Mouse (Mus musculus): ENCODE results near the gene Parp9. TPM values are rescaled to one million over a fixed set of nuclear protein-coding genes. Genes with fewer than 3 reads are reported as not detected.
"Not testable (repeated sequence)": the region's sequence is repeated elsewhere in the genome, so short reads cannot be mapped to it uniquely, and the experiment has no call there.

The Parp9 gene
- polyA plus RNA-seq, 1 experiment from 2014 or later, result 1.8 TPM

- H3K27me3 ChIP-seq (ENCODE audit: control insufficient read depth, insufficient read depth, low read length), result peaks cover 2% of the 10 kb centered on the region
- no peak overlapping the region for H3K4me3 ChIP-seq (ENCODE audit: low read depth, low read length)
- H3K27ac ChIP-seq (ENCODE audit: low read depth, low read length), result no peak overlapping the region
- no peaks in the 10 kb centered on the region for H3K9me3 ChIP-seq (ENCODE audit: control insufficient read depth, low read length)
- DNase-seq (ENCODE audit: low spot score, missing footprints) (peak; percentile 100), ATAC-seq (ENCODE audit: low FRiP score) (peak; percentile 74)
- no peak overlapping the region for H3K4me2 ChIP-seq
- H3K4me1 ChIP-seq (ENCODE audit: control insufficient read depth, insufficient read depth, low read length), result no peaks in the 10 kb centered on the region
- H3K9ac ChIP-seq (ENCODE audit: low read length), result no peak overlapping the region
- 52% methylated on average over 19 of the region's 19 CpGs for WGBS
- H3K36me3 ChIP-seq (ENCODE audit: control insufficient read depth, insufficient read depth, low read length), result no peaks in the 10 kb centered on the region
Observed at GRCm38 (mm10) chr16:35981363-35981821, 43.1 kb downstream of the Parp9 start.

- no peaks in the 10 kb centered on the region for H3K4me1 ChIP-seq (ENCODE audit: control insufficient read depth, insufficient read depth, low read length)
- H3K4me3 ChIP-seq (ENCODE audit: low read depth, low read length), result peak overlapping the region; percentile 92
- H3K4me2 ChIP-seq, result peak overlapping the region; percentile 68
- H3K27ac ChIP-seq (ENCODE audit: low read depth, low read length), result no peak overlapping the region
- DNase-seq (ENCODE audit: low spot score, missing footprints) (peak; percentile 90), ATAC-seq (ENCODE audit: low FRiP score) (peak; percentile 7; the same call in 1 of the 2 replicates)
- 6% methylated on average over 15 of the region's 15 CpGs for WGBS
- peak overlapping the region; percentile 94 for H3K9ac ChIP-seq (ENCODE audit: low read length)
- no peaks in the 10 kb centered on the region for H3K9me3 ChIP-seq (ENCODE audit: control insufficient read depth, low read length)
- peaks cover 2% of the 10 kb centered on the region for H3K27me3 ChIP-seq (ENCODE audit: control insufficient read depth, insufficient read depth, low read length)
- H3K36me3 ChIP-seq (ENCODE audit: control insufficient read depth, insufficient read depth, low read length), result no peaks in the 10 kb centered on the region
Observed at GRCm38 (mm10) chr16:35982506-35982901, 44.2 kb downstream of the Parp9 start.

GRCm38 (mm10) chr16:35982902-35983516 lies 44.7 kb downstream of the Parp9 start:
- ATAC-seq (ENCODE audit: low FRiP score), result peak; percentile 94
- H3K9ac ChIP-seq (ENCODE audit: low read length), result peak overlapping the region; percentile 94
- peak overlapping the region; percentile 92 for H3K4me3 ChIP-seq (ENCODE audit: low read depth, low read length)

DNA sequence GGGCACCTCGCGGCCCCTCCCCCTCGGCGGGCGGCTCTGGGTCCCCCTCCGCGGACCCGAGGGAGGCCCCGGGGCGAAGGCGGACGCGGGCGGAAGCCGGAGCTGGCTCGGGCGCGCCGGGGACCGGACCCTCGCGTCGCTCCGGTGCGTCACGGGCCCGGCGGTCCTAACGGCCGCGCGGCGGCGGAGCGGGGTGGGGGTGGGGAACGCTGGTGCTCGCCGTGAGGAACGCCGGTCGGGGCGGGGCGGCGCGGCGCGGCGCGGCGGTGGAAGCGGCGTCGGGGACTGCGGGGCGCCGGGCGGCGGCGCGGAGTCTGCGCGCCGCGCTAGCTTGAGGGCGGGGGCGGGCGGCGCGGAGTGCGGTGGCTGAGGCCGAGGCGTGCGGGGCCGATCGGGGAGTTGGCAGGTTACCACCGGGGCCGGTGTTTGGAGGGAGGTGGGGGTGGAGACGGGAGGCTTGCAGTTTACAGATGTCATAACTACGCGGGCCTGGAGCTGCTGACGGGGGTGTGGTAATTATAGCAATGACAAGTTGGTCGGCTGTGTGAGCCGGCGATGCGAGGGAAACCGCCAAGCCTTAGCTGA lies 45.3 kb downstream of the Parp9 start:
- Histone ChIP-seq H3K27ac (ENCODE audit: low read depth, low read length) (peak overlapping the region; percentile 98), H3K9me3 (ENCODE audit: control insufficient read depth, low read length) (no peaks in the 10 kb centered on the region), H3K36me3 (ENCODE audit: control insufficient read depth, insufficient read depth, low read length) (no peaks in the 10 kb centered on the region), H3K4me2 (peak overlapping the region; percentile 68), H3K9ac (ENCODE audit: low read length) (peak overlapping the region; percentile 94), H3K4me1 (ENCODE audit: control insufficient read depth, insufficient read depth, low read length) (no peaks in the 10 kb centered on the region), H3K27me3 (ENCODE audit: control insufficient read depth, insufficient read depth, low read length) (peaks cover 2% of the 10 kb centered on the region), H3K4me3 (ENCODE audit: low read depth, low read length) (peak overlapping the region; percentile 92)
- ATAC-seq (ENCODE audit: low FRiP score) (peak; percentile 77; the same call in 1 of the 2 replicates), DNase-seq (ENCODE audit: low spot score, missing footprints) (peak; percentile 95)
- whole genome bisulfite sequencing, result under 1% methylated on average over 56 of the region's 86 CpGs

More at GRCm38 (mm10) chr16:35982902-35983516, 44.7 kb downstream of the Parp9 start:
- Histone ChIP-seq H3K27me3 (ENCODE audit: control insufficient read depth, insufficient read depth, low read length) (peaks cover 2% of the 10 kb centered on the region), H3K4me2 (peak overlapping the region; percentile 68), H3K9me3 (ENCODE audit: control insufficient read depth, low read length) (no peaks in the 10 kb centered on the region), H3K4me1 (ENCODE audit: control insufficient read depth, insufficient read depth, low read length) (no peaks in the 10 kb centered on the region), H3K27ac (ENCODE audit: low read depth, low read length) (peak overlapping the region; percentile 98), H3K36me3 (ENCODE audit: control insufficient read depth, insufficient read depth, low read length) (no peaks in the 10 kb centered on the region)
- under 1% methylated on average over 50 of the region's 54 CpGs for WGBS
- DNase-seq (ENCODE audit: low spot score, missing footprints), result peak; percentile 99

- Histone ChIP-seq H3K36me3 (ENCODE audit: control insufficient read depth, insufficient read depth, low read length) (no peaks in the 10 kb centered on the region), H3K4me1 (ENCODE audit: control insufficient read depth, insufficient read depth, low read length) (no peaks in the 10 kb centered on the region), H3K27ac (ENCODE audit: low read depth, low read length) (no peak overlapping the region), H3K9ac (ENCODE audit: low read length) (peak overlapping the region; percentile 94; the same call in 1 of the 2 replicates), H3K4me2 (peak overlapping the region; percentile 68), H3K27me3 (ENCODE audit: control insufficient read depth, insufficient read depth, low read length) (peaks cover 2% of the 10 kb centered on the region), H3K4me3 (ENCODE audit: low read depth, low read length) (peak overlapping the region; percentile 92), H3K9me3 (ENCODE audit: control insufficient read depth, low read length) (no peaks in the 10 kb centered on the region)
- 65% methylated on average over 3 of the region's 3 CpGs for WGBS
- DNase-seq (ENCODE audit: low spot score, missing footprints) (no peak), ATAC-seq (ENCODE audit: low FRiP score) (no peak)
Observed at GRCm38 (mm10) chr16:35984471-35984870, 46.2 kb downstream of the Parp9 start.

DNA sequence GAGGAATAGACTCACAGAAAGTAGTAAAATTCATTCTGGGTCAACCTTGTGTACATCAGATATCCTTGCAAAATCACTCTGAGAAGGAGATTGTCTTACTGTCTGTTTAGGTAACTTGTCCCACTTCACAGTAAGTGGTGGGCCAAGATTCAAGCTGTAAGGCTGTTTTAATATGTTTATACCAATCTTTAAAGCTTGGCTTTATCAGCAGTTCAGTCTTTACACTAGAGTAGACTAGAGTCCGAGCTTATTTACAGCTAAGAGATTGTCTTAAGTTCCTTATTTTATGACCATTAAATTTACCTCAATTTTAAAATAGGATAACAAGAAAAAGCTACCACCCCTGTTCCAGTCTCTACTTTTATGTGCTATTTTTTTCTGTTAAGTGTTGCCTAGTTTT lies 49.7 kb downstream of the Parp9 start:
- no peak overlapping the region for H3K4me2 ChIP-seq
- no peak overlapping the region for H3K27ac ChIP-seq (ENCODE audit: low read depth, low read length)
- H3K9me3 ChIP-seq (ENCODE audit: control insufficient read depth, low read length), result no peaks in the 10 kb centered on the region
- no peak overlapping the region for H3K9ac ChIP-seq (ENCODE audit: low read length)
- no peaks in the 10 kb centered on the region for H3K36me3 ChIP-seq (ENCODE audit: control insufficient read depth, insufficient read depth, low read length)
- H3K4me3 ChIP-seq (ENCODE audit: low read depth, low read length), result no peak overlapping the region
- ATAC-seq (ENCODE audit: low FRiP score), result no peak
- no peak for DNase-seq (ENCODE audit: low spot score, missing footprints)
- 100% methylated on average over 1 of the region's 1 CpGs for WGBS
- no peaks in the 10 kb centered on the region for H3K27me3 ChIP-seq (ENCODE audit: control insufficient read depth, insufficient read depth, low read length)
- H3K4me1 ChIP-seq (ENCODE audit: control insufficient read depth, insufficient read depth, low read length), result no peaks in the 10 kb centered on the region

- 78% methylated on average over 1 of the region's 1 CpGs for WGBS
- DNase-seq (ENCODE audit: low spot score, missing footprints) (no peak), ATAC-seq (ENCODE audit: low FRiP score) (no peak)
- Histone ChIP-seq H3K9ac (ENCODE audit: low read length) (no peak overlapping the region), H3K36me3 (ENCODE audit: control insufficient read depth, insufficient read depth, low read length) (no peaks in the 10 kb centered on the region), H3K27me3 (ENCODE audit: control insufficient read depth, insufficient read depth, low read length) (no peaks in the 10 kb centered on the region), H3K4me3 (ENCODE audit: low read depth, low read length) (no peak overlapping the region), H3K9me3 (ENCODE audit: control insufficient read depth, low read length) (no peaks in the 10 kb centered on the region), H3K4me2 (no peak overlapping the region), H3K4me1 (ENCODE audit: control insufficient read depth, insufficient read depth, low read length) (no peaks in the 10 kb centered on the region), H3K27ac (ENCODE audit: low read depth, low read length) (no peak overlapping the region)
Observed at GRCm38 (mm10) chr16:35992391-35992790, 54.1 kb downstream of the Parp9 start.

- 96% methylated on average over 3 of the region's 3 CpGs for WGBS
- DNase-seq (ENCODE audit: low spot score, missing footprints) (no peak), ATAC-seq (ENCODE audit: low FRiP score) (no peak)
- H3K4me3 ChIP-seq (ENCODE audit: low read depth, low read length), result no peak overlapping the region
- H3K27me3 ChIP-seq (ENCODE audit: control insufficient read depth, insufficient read depth, low read length), result no peaks in the 10 kb centered on the region
- H3K27ac ChIP-seq (ENCODE audit: low read depth, low read length), result no peak overlapping the region
- H3K4me1 ChIP-seq (ENCODE audit: control insufficient read depth, insufficient read depth, low read length), result no peaks in the 10 kb centered on the region
- H3K9me3 ChIP-seq (ENCODE audit: control insufficient read depth, low read length), result no peaks in the 10 kb centered on the region
- H3K4me2 ChIP-seq, result no peak overlapping the region
- no peaks in the 10 kb centered on the region for H3K36me3 ChIP-seq (ENCODE audit: control insufficient read depth, insufficient read depth, low read length)
- H3K9ac ChIP-seq (ENCODE audit: low read length), result no peak overlapping the region
Observed at GRCm38 (mm10) chr16:35993316-35993715, 55.0 kb downstream of the Parp9 start.

DNA sequence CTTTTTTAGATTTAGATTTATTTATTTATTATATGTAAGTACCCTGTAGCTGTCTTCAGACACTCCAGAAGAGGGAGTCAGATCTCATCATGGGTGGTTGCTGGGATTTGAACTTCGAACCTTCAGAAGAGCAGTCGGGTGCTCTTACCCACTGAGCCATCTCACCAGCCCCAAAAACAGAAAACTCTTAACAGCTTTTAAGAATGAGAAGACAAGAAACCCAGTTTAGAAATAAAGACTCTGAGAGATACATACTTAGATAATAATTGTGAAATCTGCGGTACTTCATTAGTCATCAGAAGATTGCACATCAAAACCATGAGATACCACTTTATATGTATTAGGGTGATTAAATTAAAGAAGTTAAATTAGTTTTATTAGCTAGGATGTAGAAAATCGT lies 60.6 kb downstream of the Parp9 start:
- DNase-seq (ENCODE audit: low spot score, missing footprints); H3K27me3 ChIP-seq (ENCODE audit: control insufficient read depth, insufficient read depth, low read length); H3K36me3 ChIP-seq (ENCODE audit: control insufficient read depth, insufficient read depth, low read length); ATAC-seq (ENCODE audit: low FRiP score); H3K9ac ChIP-seq (ENCODE audit: low read length); H3K4me3 ChIP-seq (ENCODE audit: low read depth, low read length); H3K4me2 ChIP-seq; H3K4me1 ChIP-seq (ENCODE audit: control insufficient read depth, insufficient read depth, low read length); H3K27ac ChIP-seq (ENCODE audit: low read depth, low read length); H3K9me3 ChIP-seq (ENCODE audit: control insufficient read depth, low read length): not testable (repeated sequence)
- 95% methylated on average over 4 of the region's 4 CpGs for WGBS
